Mouse (Mus musculus) myocyte (in vitro differentiated cells): ENCODE data around the gene Zpbp2. TPM values are rescaled to one million over a fixed set of nuclear protein-coding genes. Genes with fewer than 3 reads are reported as not detected.

Experiments used
- H3K27me3 ChIP-seq: one replicate; pipeline ENCODE4 v1.6.1; 2011; ENCODE audit not compliant: control insufficient read depth, insufficient read depth, insufficient read length
- H3K36me3 ChIP-seq: one replicate; pipeline ENCODE4 v1.6.1; 2011; ENCODE audit not compliant: control insufficient read depth, insufficient read depth
- H3K4me2 ChIP-seq: one replicate; pipeline ENCODE4 v1.6.1; 2011; ENCODE audit warnings: low read depth, control low read depth
- H3K4me3 ChIP-seq: one replicate; pipeline ENCODE4 v1.5.1; 2011; ENCODE audit warnings: mild to moderate bottlenecking, control low read depth, moderate library complexity
- H3K79me2 ChIP-seq: one replicate; pipeline ENCODE4 v1.6.1; 2011; ENCODE audit not compliant: control insufficient read depth, insufficient read depth
- H3ac ChIP-seq: one replicate; pipeline ENCODE4 v1.6.1; 2011; ENCODE audit not compliant: control insufficient read depth, insufficient read length
- CEBPB ChIP-seq: IDR thresholded peaks from 2 replicates; pipeline ENCODE4 v1.6.1; 2011; ENCODE audit warnings: mild to moderate bottlenecking, moderate library complexity; ENCODE audit not compliant: poor library complexity, insufficient read depth, severe bottlenecking
- E2F4 ChIP-seq: IDR thresholded peaks from one replicate; pipeline ENCODE4 v1.6.1; 2011; ENCODE audit warnings: mild to moderate bottlenecking, control low read depth, moderate library complexity; ENCODE audit not compliant: insufficient read depth
- MAX ChIP-seq: IDR thresholded peaks from one replicate; pipeline ENCODE4 v1.6.1; 2011; ENCODE audit warnings: low read depth, mild to moderate bottlenecking, control low read depth
- MYOD1 ChIP-seq, 3 experiments: IDR thresholded peaks; one replicate each; pipeline ENCODE4 v1.6.1; 2011; ENCODE audit warnings: control low read depth in 2 of 3, low read depth in 2 of 3, mild to moderate bottlenecking in 2 of 3, moderate library complexity in 1 of 3; ENCODE audit not compliant: insufficient read length in 2 of 3, control insufficient read depth in 1 of 3
- MYOG ChIP-seq, 3 experiments: IDR thresholded peaks; one replicate each; pipeline ENCODE4 v1.6.1; 2011; ENCODE audit warnings: control low read depth in 2 of 3, low read depth in 2 of 3, mild to moderate bottlenecking in 2 of 3; ENCODE audit not compliant: insufficient read length in 2 of 3, control insufficient read depth in 1 of 3, insufficient read depth in 1 of 3
- POLR2A ChIP-seq: IDR thresholded peaks from one replicate; pipeline ENCODE4 v1.6.1; 2011; ENCODE audit warnings: low read depth, mild to moderate bottlenecking, control low read depth, moderate library complexity; ENCODE audit not compliant: insufficient read length
- POLR2AphosphoS2 ChIP-seq: IDR thresholded peaks from one replicate; pipeline ENCODE4 v1.6.1; 2011; ENCODE audit warnings: low read depth, control low read depth; ENCODE audit not compliant: insufficient read length
- REST ChIP-seq: IDR thresholded peaks from one replicate; pipeline ENCODE4 v1.6.1; 2011; ENCODE audit warnings: mild to moderate bottlenecking, control low read depth, moderate library complexity; ENCODE audit not compliant: insufficient read depth, insufficient read length
- SRF ChIP-seq: IDR thresholded peaks from one replicate; pipeline ENCODE4 v1.6.1; 2011; ENCODE audit warnings: low read depth; ENCODE audit not compliant: control insufficient read depth, insufficient read length
- TCF12 ChIP-seq: IDR thresholded peaks from one replicate; pipeline ENCODE4 v1.6.1; 2011; ENCODE audit warnings: mild to moderate bottlenecking, control low read depth; ENCODE audit not compliant: poor library complexity, insufficient read depth, severe bottlenecking
- TCF3 ChIP-seq: IDR thresholded peaks from one replicate; pipeline ENCODE4 v1.6.1; 2011; ENCODE audit warnings: low read depth, control low read depth; ENCODE audit not compliant: insufficient read length
- USF1 ChIP-seq: IDR thresholded peaks from one replicate; pipeline ENCODE4 v1.6.1; 2011; ENCODE audit warnings: low read depth, mild to moderate bottlenecking, control low read depth, moderate library complexity
- polyA plus RNA-seq: library from polyadenylated mRNA; unstranded; fragments of >200 nt; fragmentation: generic; extraction: Trizol; gene quantifications from one replicate; pipeline ENCODE4 v1.2.1, GENCODE M21; 2012; ENCODE audit warnings: missing spikeins

The Zpbp2 gene
- polyA plus RNA-seq, 1 experiment = not detected

GRCm38 (mm10) chr11:98606763-98607162 is 55.9 kb downstream of the Zpbp2 start:
- no peak overlapping the region for H3K4me2 ChIP-seq
- peaks cover 56% of the 10 kb centered on the region for H3K27me3 ChIP-seq
- H3K36me3 ChIP-seq = no peaks in the 10 kb centered on the region
- H3K79me2 ChIP-seq = no peaks in the 10 kb centered on the region
- TF ChIP-seq REST = no peak
- TF ChIP-seq CEBPB = no peak
- no peak for TF ChIP-seq TCF3
- TF ChIP-seq POLR2A = no peak
- TF ChIP-seq USF1 = no peak
- no peak for TF ChIP-seq MYOG (IDR thresholded peaks at IDR 0.05; ENCODE audit: control insufficient read depth in 1 of 3, insufficient read depth in 1 of 3, insufficient read length in 2 of 3, low read depth in 2 of 3)
- TF ChIP-seq E2F4 = no peak
- TF ChIP-seq MYOD1 (IDR thresholded peaks at IDR 0.05; ENCODE audit: control insufficient read depth in 1 of 3, insufficient read length in 2 of 3, low read depth in 2 of 3) = no peak
- TF ChIP-seq MAX = no peak
- TF ChIP-seq POLR2AphosphoS2 = no peak
- TF ChIP-seq TCF12 = no peak
- TF ChIP-seq SRF = no peak
- no peak overlapping the region for H3K4me3 ChIP-seq
- H3ac ChIP-seq = no peak overlapping the region

Other genes starting within 250 kb of the Zpbp2 start
- gene Neurod2, start 221.4 kb upstream of the Zpbp2 start, polyA plus RNA-seq = not detected
- not detected for gene Ppp1r1b, start 202.7 kb upstream of the Zpbp2 start, polyA plus RNA-seq
- gene Stard3, start 192.7 kb upstream of the Zpbp2 start, polyA plus RNA-seq = 25.8 TPM
- 131 TPM for gene Tcap, start 167.3 kb upstream of the Zpbp2 start, polyA plus RNA-seq
- 2.2 TPM for gene Pnmt, start 164.6 kb upstream of the Zpbp2 start, polyA plus RNA-seq
- 8.7 TPM for gene Pgap3, start 150.6 kb upstream of the Zpbp2 start, polyA plus RNA-seq
- gene Erbb2, start 138.6 kb upstream of the Zpbp2 start, polyA plus RNA-seq = 33.5 TPM
- gene Mien1, start 112.1 kb upstream of the Zpbp2 start, polyA plus RNA-seq = 112 TPM
- not detected for gene Grb7, start 104.7 kb upstream of the Zpbp2 start, polyA plus RNA-seq
- not detected for gene Ikzf3, start 5.1 kb upstream of the Zpbp2 start, polyA plus RNA-seq
- gene Ormdl3, start 36.3 kb downstream of the Zpbp2 start, polyA plus RNA-seq = 43.5 TPM
- not detected for gene Lrrc3c, start 47.2 kb downstream of the Zpbp2 start, polyA plus RNA-seq
- 0.44 TPM for gene Gm12355, start 74.6 kb downstream of the Zpbp2 start, polyA plus RNA-seq
- not detected for gene Gsdma3, start 75.3 kb downstream of the Zpbp2 start, polyA plus RNA-seq
- not detected for gene Gsdma2, start 95.7 kb downstream of the Zpbp2 start, polyA plus RNA-seq
- gene Gsdma, start 113.3 kb downstream of the Zpbp2 start, polyA plus RNA-seq = 0.04 TPM
- 250 TPM for gene Psmd3, start 131.5 kb downstream of the Zpbp2 start, polyA plus RNA-seq
- gene Csf3, start 150.2 kb downstream of the Zpbp2 start, polyA plus RNA-seq = not detected
- 32.5 TPM for gene Med24, start 178.3 kb downstream of the Zpbp2 start, polyA plus RNA-seq
- 68.9 TPM for gene Thra, start 189.5 kb downstream of the Zpbp2 start, polyA plus RNA-seq
- gene Nr1d1, start 224.2 kb downstream of the Zpbp2 start, polyA plus RNA-seq = 49.1 TPM
- 35.6 TPM for gene Msl1, start 244.4 kb downstream of the Zpbp2 start, polyA plus RNA-seq